Mouse (Mus musculus) erythroblast, embryonic 14.5 days (primary cell): Measurements from ENCODE around the gene Trafd1.

Source experiments
- GATA1 ChIP-seq: IDR thresholded peaks from 2 replicates; pipeline ENCODE4 v1.6.1; 2012; ENCODE audit warnings: low read length, inconsistent platforms, mixed read lengths
- TAL1 ChIP-seq: IDR thresholded peaks from 3 replicates; pipeline ENCODE4 v1.6.1; 2012; ENCODE audit warnings: low read length, inconsistent platforms, mixed read lengths

GRCm38 (mm10) chr5:121384757-121385460, 523 bp downstream of the Trafd1 start:
- TF ChIP-seq TAL1 (no peak), GATA1 (no peak)
